Mouse (Mus musculus): ENCODE results near the gene Olfr71.

- TF ChIP-seq CTCF (IDR thresholded peaks at IDR 0.05; ENCODE audit: control insufficient read depth, insufficient read depth, insufficient read length) (no peak), MAX (IDR thresholded peaks at IDR 0.05) (no peak), MYOG (IDR thresholded peaks at IDR 0.05; ENCODE audit: control insufficient read depth, extremely low read depth, insufficient read length) (no peak), FOSL1 (IDR thresholded peaks at IDR 0.05; ENCODE audit: insufficient read depth, low read length, poor library complexity, severe bottlenecking) (no peak), USF1 (IDR thresholded peaks at IDR 0.05; ENCODE audit: low read depth) (no peak)
These were observed 29.1 kb upstream of the Olfr71 start for GRCm38 (mm10) chr4:43738989-43739674.

Data from C2C12 (cell line).